Mouse (Mus musculus): ENCODE data around the gene Arhgap8.

DNA sequence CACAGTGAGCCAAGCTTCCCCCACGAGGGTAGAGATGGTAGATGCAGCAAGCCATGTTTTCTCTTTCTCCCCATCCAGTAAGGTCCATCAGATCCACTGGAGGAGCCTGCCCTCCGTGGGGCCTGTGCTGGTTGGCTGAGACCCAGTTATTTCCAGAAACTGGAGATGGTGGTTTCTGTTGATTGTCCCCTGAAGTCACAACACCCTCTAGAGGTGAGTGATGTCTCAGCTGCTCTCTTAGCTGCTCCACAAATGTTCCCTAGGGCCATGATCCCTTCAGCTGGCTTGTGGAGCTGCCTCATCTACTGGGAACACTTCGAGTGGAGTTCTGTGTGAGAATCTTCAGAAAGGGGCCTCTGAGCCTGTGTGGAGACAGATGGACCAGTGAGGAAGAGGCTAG, 1.1 kb upstream of the Arhgap8 start:
- TF ChIP-seq POLR2AphosphoS2 (IDR thresholded peaks at IDR 0.05; ENCODE audit: low read depth, low read length) (no peak), ELF1 (IDR thresholded peaks at IDR 0.05; ENCODE audit: low read depth, low read length) (no peak), EP300 (IDR thresholded peaks at IDR 0.05; ENCODE audit: low read length) (no peak), POLR2A (IDR thresholded peaks at IDR 0.05; ENCODE audit: low read depth, low read length) (no peak), CHD1 (IDR thresholded peaks at IDR 0.05; ENCODE audit: low read depth, low read length) (no peak), MAZ (IDR thresholded peaks at IDR 0.05; ENCODE audit: low read depth, low read length) (no peak), CTCF (conservative IDR thresholded peaks at IDR 0.05 in 1 of 2, IDR thresholded peaks at IDR 0.05 in 1 of 2; ENCODE audit: low read depth in 2 of 2, low read length in 2 of 2) (peak in 1 of 2 experiments; percentile 50; a peak in 2 of 4 replicates), SIN3A (IDR thresholded peaks at IDR 0.05; ENCODE audit: low read length) (no peak), TCF12 (IDR thresholded peaks at IDR 0.05; ENCODE audit: low read depth, low read length) (no peak), MAX (IDR thresholded peaks at IDR 0.05; ENCODE audit: low read length) (no peak), KAT2A (IDR thresholded peaks at IDR 0.05; ENCODE audit: insufficient replicate concordance, low read length) (no peak)
